Mouse (Mus musculus): ENCODE data around the gene Dtx3. TPM values are rescaled to one million over a fixed set of nuclear protein-coding genes. Genes with fewer than 3 reads are reported as not detected.

Gene Dtx3
- polyA plus RNA-seq, 1 experiment from 2014 or later, result 95.8 TPM

GRCm38 (mm10) chr10:127186451-127186850 is 9.1 kb downstream of the Dtx3 start:
- H3K4me1 ChIP-seq (replicated peaks; ENCODE audit: control insufficient read depth, insufficient read depth, low read length), result peaks cover 20% of the 10 kb centered on the region

GRCm38 (mm10) chr10:127185506-127185905 is 10.0 kb downstream of the Dtx3 start:
- WGBS, result 82% methylated on average over 15 of the region's 15 CpGs
- Histone ChIP-seq H3K9ac (ENCODE audit: low read length) (no peak overlapping the region), H3K9me3 (ENCODE audit: control insufficient read depth, low read length) (no peaks in the 10 kb centered on the region), H3K36me3 (ENCODE audit: control insufficient read depth, insufficient read depth, low read length) (peaks cover 27% of the 10 kb centered on the region), H3K27ac (ENCODE audit: low read depth) (no peak overlapping the region), H3K4me3 (ENCODE audit: low read depth, low read length) (no peak overlapping the region), H3K27me3 (replicated peaks; ENCODE audit: control insufficient read depth, insufficient read depth, low read length) (peaks cover 13% of the 10 kb centered on the region), H3K4me2 (ENCODE audit: low read length) (no peak overlapping the region), H3K4me1 (replicated peaks; ENCODE audit: control insufficient read depth, insufficient read depth, low read length) (peaks cover 16% of the 10 kb centered on the region)
- no peak for ATAC-seq (replicated peaks; ENCODE audit: low FRiP score, low TSS enrichment, low read depth)
- DNase-seq (ENCODE audit: low spot score), result no peak

More at GRCm38 (mm10) chr10:127186451-127186850, 9.1 kb downstream of the Dtx3 start:
- peaks cover 36% of the 10 kb centered on the region for H3K36me3 ChIP-seq (ENCODE audit: control insufficient read depth, insufficient read depth, low read length)
- peaks cover 4% of the 10 kb centered on the region for H3K27me3 ChIP-seq (replicated peaks; ENCODE audit: control insufficient read depth, insufficient read depth, low read length)
- 91% methylated on average over 1 of the region's 1 CpGs for WGBS
- H3K9ac ChIP-seq (ENCODE audit: low read length), result no peak overlapping the region
- H3K27ac ChIP-seq (ENCODE audit: low read depth), result no peak overlapping the region
- H3K9me3 ChIP-seq (ENCODE audit: control insufficient read depth, low read length), result no peaks in the 10 kb centered on the region
- no peak overlapping the region for H3K4me2 ChIP-seq (ENCODE audit: low read length)
- no peak for ATAC-seq (replicated peaks; ENCODE audit: low FRiP score, low TSS enrichment, low read depth)
- DNase-seq (ENCODE audit: low spot score), result peak; percentile 49
- H3K4me3 ChIP-seq (ENCODE audit: low read depth, low read length), result no peak overlapping the region

- 72% methylated on average over 9 of the region's 9 CpGs for WGBS
- H3K9ac ChIP-seq (ENCODE audit: low read length), result no peak overlapping the region
- H3K36me3 ChIP-seq (ENCODE audit: control insufficient read depth, insufficient read depth, low read length), result peaks cover 27% of the 10 kb centered on the region
- no peak overlapping the region for H3K4me3 ChIP-seq (ENCODE audit: low read depth, low read length)
- DNase-seq (ENCODE audit: low spot score) (peak; percentile 58), ATAC-seq (replicated peaks; ENCODE audit: low FRiP score, low TSS enrichment, low read depth) (no peak)
- H3K27ac ChIP-seq (ENCODE audit: low read depth), result no peak overlapping the region
- peaks cover 15% of the 10 kb centered on the region for H3K4me1 ChIP-seq (replicated peaks; ENCODE audit: control insufficient read depth, insufficient read depth, low read length)
- H3K9me3 ChIP-seq (ENCODE audit: control insufficient read depth, low read length), result no peaks in the 10 kb centered on the region
- no peak overlapping the region for H3K4me2 ChIP-seq (ENCODE audit: low read length)
- H3K27me3 ChIP-seq (replicated peaks; ENCODE audit: control insufficient read depth, insufficient read depth, low read length), result peaks cover 17% of the 10 kb centered on the region
Observed at GRCm38 (mm10) chr10:127185101-127185500, 10.4 kb downstream of the Dtx3 start.

GRCm38 (mm10) chr10:127183759-127184158 is 11.8 kb downstream of the Dtx3 start:
- H3K9me3 ChIP-seq (ENCODE audit: control insufficient read depth, low read length), result no peaks in the 10 kb centered on the region
- ATAC-seq (replicated peaks; ENCODE audit: low FRiP score, low TSS enrichment, low read depth) (peak; percentile 17; the same call in 1 of the 2 replicates), DNase-seq (ENCODE audit: low spot score) (peak; percentile 52)
- 15% methylated on average over 20 of the region's 20 CpGs for WGBS
- H3K4me1 ChIP-seq (replicated peaks; ENCODE audit: control insufficient read depth, insufficient read depth, low read length), result peaks cover 14% of the 10 kb centered on the region
- no peak overlapping the region for H3K4me3 ChIP-seq (ENCODE audit: low read depth, low read length)
- H3K27me3 ChIP-seq (replicated peaks; ENCODE audit: control insufficient read depth, insufficient read depth, low read length), result peaks cover 31% of the 10 kb centered on the region
- H3K9ac ChIP-seq (ENCODE audit: low read length), result no peak overlapping the region
- H3K4me2 ChIP-seq (ENCODE audit: low read length), result peak overlapping the region; percentile 21
- H3K36me3 ChIP-seq (ENCODE audit: control insufficient read depth, insufficient read depth, low read length), result peaks cover 27% of the 10 kb centered on the region
- H3K27ac ChIP-seq (ENCODE audit: low read depth), result no peak overlapping the region

GRCm38 (mm10) chr10:127182624-127183023 is 12.9 kb downstream of the Dtx3 start:
- Histone ChIP-seq H3K9me3 (ENCODE audit: control insufficient read depth, low read length) (no peaks in the 10 kb centered on the region), H3K4me1 (replicated peaks; ENCODE audit: control insufficient read depth, insufficient read depth, low read length) (peaks cover 23% of the 10 kb centered on the region), H3K27me3 (replicated peaks; ENCODE audit: control insufficient read depth, insufficient read depth, low read length) (peaks cover 41% of the 10 kb centered on the region), H3K4me3 (ENCODE audit: low read depth, low read length) (no peak overlapping the region), H3K27ac (ENCODE audit: low read depth) (no peak overlapping the region), H3K36me3 (ENCODE audit: control insufficient read depth, insufficient read depth, low read length) (peaks cover 27% of the 10 kb centered on the region), H3K9ac (ENCODE audit: low read length) (no peak overlapping the region), H3K4me2 (ENCODE audit: low read length) (no peak overlapping the region)
- DNase-seq (ENCODE audit: low spot score) (no peak), ATAC-seq (replicated peaks; ENCODE audit: low FRiP score, low TSS enrichment, low read depth) (no peak)
- 86% methylated on average over 4 of the region's 4 CpGs for WGBS

- WGBS, result 75% methylated on average over 6 of the region's 6 CpGs
- no peak overlapping the region for H3K4me2 ChIP-seq (ENCODE audit: low read length)
- peaks cover 22% of the 10 kb centered on the region for H3K36me3 ChIP-seq (ENCODE audit: control insufficient read depth, insufficient read depth, low read length)
- no peaks in the 10 kb centered on the region for H3K9me3 ChIP-seq (ENCODE audit: control insufficient read depth, low read length)
- H3K4me3 ChIP-seq (ENCODE audit: low read depth, low read length), result no peak overlapping the region
- H3K4me1 ChIP-seq (replicated peaks; ENCODE audit: control insufficient read depth, insufficient read depth, low read length), result peaks cover 23% of the 10 kb centered on the region
- H3K27ac ChIP-seq (ENCODE audit: low read depth), result no peak overlapping the region
- ATAC-seq (replicated peaks; ENCODE audit: low FRiP score, low TSS enrichment, low read depth), result no peak
- peaks cover 50% of the 10 kb centered on the region for H3K27me3 ChIP-seq (replicated peaks; ENCODE audit: control insufficient read depth, insufficient read depth, low read length)
- no peak overlapping the region for H3K9ac ChIP-seq (ENCODE audit: low read length)
- no peak for DNase-seq (ENCODE audit: low spot score)
Observed at GRCm38 (mm10) chr10:127181566-127181965, 14.0 kb downstream of the Dtx3 start.

GRCm38 (mm10) chr10:127180695-127181047 is 14.9 kb downstream of the Dtx3 start:
- H3K9me3 ChIP-seq (ENCODE audit: control insufficient read depth, low read length), result no peaks in the 10 kb centered on the region
- H3K4me3 ChIP-seq (ENCODE audit: low read depth, low read length), result no peak overlapping the region
- 38% methylated on average over 3 of the region's 3 CpGs for WGBS
- no peak overlapping the region for H3K27ac ChIP-seq (ENCODE audit: low read depth)
- ATAC-seq (replicated peaks; ENCODE audit: low FRiP score, low TSS enrichment, low read depth) (no peak), DNase-seq (ENCODE audit: low spot score) (peak; percentile 50)
- H3K36me3 ChIP-seq (ENCODE audit: control insufficient read depth, insufficient read depth, low read length), result peaks cover 18% of the 10 kb centered on the region
- H3K4me2 ChIP-seq (ENCODE audit: low read length), result no peak overlapping the region
- no peak overlapping the region for H3K9ac ChIP-seq (ENCODE audit: low read length)
- H3K27me3 ChIP-seq (replicated peaks; ENCODE audit: control insufficient read depth, insufficient read depth, low read length), result peaks cover 57% of the 10 kb centered on the region
- H3K4me1 ChIP-seq (replicated peaks; ENCODE audit: control insufficient read depth, insufficient read depth, low read length), result peaks cover 23% of the 10 kb centered on the region

GRCm38 (mm10) chr10:127179871-127180694 is 15.4 kb downstream of the Dtx3 start, which contains the start of gene Slc26a10:
Gene Slc26a10, minus strand, starts transcription at chr10:127180645.
- 3% methylated on average over 34 of the region's 34 CpGs for WGBS
- H3K9ac ChIP-seq (ENCODE audit: low read length), result no peak within 1 kb of the TSS
- H3K4me1 ChIP-seq (replicated peaks; ENCODE audit: control insufficient read depth, insufficient read depth, low read length), result peaks cover 23% of the 10 kb centered on the region

More at GRCm38 (mm10) chr10:127179871-127180694, 15.4 kb downstream of the Dtx3 start, which contains the start of gene Slc26a10:
- DNase-seq (ENCODE audit: low spot score) (peak; percentile 52), ATAC-seq (replicated peaks; ENCODE audit: low FRiP score, low TSS enrichment, low read depth) (no peak)
- Histone ChIP-seq H3K27me3 (replicated peaks; ENCODE audit: control insufficient read depth, insufficient read depth, low read length) (peaks cover 57% of the 10 kb centered on the region), H3K4me3 (ENCODE audit: low read depth, low read length) (0 out of 2 replicates have a peak within 1 kb of the TSS, but pooled peaks have one; percentile 17), H3K4me2 (ENCODE audit: low read length) (peak within 1 kb of the TSS; percentile 32), H3K36me3 (ENCODE audit: control insufficient read depth, insufficient read depth, low read length) (0 out of 2 replicates have a peak, but pooled peaks cover 12% of the 10 kb centered on the region), H3K27ac (ENCODE audit: low read depth) (no peak within 1 kb of the TSS), H3K9me3 (ENCODE audit: control insufficient read depth, low read length) (no peaks in the 10 kb centered on the region)
